Mouse (Mus musculus): ENCODE measurements at regions not wholly inside any gene's neighbourhood (a gene's known extent, or its start where the extent isn't known, plus 50 kb on each side); places are given as distances from the start of the nearest gene placed in this dataset.
A peak's percentile ranks its signal among the peaks of the same experiment; 100 is the strongest.

- H3K27ac ChIP-seq (ENCODE audit: control insufficient read depth, low read depth, low read length), result no peak overlapping the region
- H3K9me3 ChIP-seq (replicated peaks; ENCODE audit: insufficient read depth, low read length), result no peaks in the 10 kb centered on the region
- no peak for DNase-seq (ENCODE audit: low read depth, low spot score)
- H3K27me3 ChIP-seq (ENCODE audit: control insufficient read depth in 1 of 2, insufficient read depth in 2 of 2, low read length in 2 of 2), result no peaks in the 10 kb centered on the region
- H3K9ac ChIP-seq (ENCODE audit: control insufficient read depth, low read depth, low read length, poor library complexity, severe bottlenecking), result no peak overlapping the region
- H3K79me2 ChIP-seq (ENCODE audit: control insufficient read depth, insufficient read depth, low read length, poor library complexity), result no peaks in the 10 kb centered on the region
- TF ChIP-seq CTCF (IDR thresholded peaks at IDR 0.05 in 2 of 3, conservative IDR thresholded peaks at IDR 0.05 in 1 of 3; ENCODE audit: control insufficient read depth in 1 of 3, insufficient read depth in 1 of 3, low read depth in 2 of 3, low read length in 3 of 3, poor library complexity in 1 of 3, severe bottlenecking in 1 of 3) (peak in 1 of 3 experiments; percentile 21; a peak in 2 of 6 replicates), TCF12 (IDR thresholded peaks at IDR 0.05; ENCODE audit: low read depth, low read length) (no peak)
- H3K4me1 ChIP-seq (ENCODE audit: control insufficient read depth in 1 of 2, insufficient read depth in 2 of 2, low read length in 2 of 2), result no peaks in the 10 kb centered on the region
- no peaks in the 10 kb centered on the region for H3K36me3 ChIP-seq (ENCODE audit: control insufficient read depth in 1 of 2, insufficient read depth in 2 of 2, low read length in 2 of 2)
- H3K4me3 ChIP-seq (ENCODE audit: control insufficient read depth in 1 of 2, insufficient read depth in 1 of 2, low read depth in 2 of 2, low read length in 2 of 2), result no peak overlapping the region
Observed at GRCm38 (mm10) chr7:136010013-136010412, 293.9 kb upstream of the Mki67 start.

DNA sequence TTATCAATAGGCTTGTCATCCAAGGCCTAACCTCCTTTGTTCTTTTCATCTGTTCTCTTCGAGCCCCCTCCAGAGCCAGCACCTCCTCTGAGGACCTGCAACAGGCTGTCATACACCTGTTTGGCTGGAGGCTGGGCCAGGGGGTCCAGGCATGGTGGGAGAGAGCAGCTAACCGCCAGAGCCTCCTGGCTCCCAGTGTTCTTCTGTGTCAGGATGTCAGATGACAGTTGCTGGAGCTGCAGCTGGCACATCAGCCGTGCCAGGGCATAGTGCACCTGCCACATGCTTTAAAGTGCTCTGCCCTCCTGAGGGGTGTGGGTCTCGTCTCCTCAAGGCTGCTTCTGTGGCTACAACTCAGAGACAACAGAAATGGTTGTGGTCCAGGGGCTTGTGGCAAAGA lies 298.5 kb upstream of the Mki67 start:
- no peak for TF ChIP-seq GATA1 (IDR thresholded peaks at IDR 0.05; ENCODE audit: low read depth, low read length)
- no peak for TF ChIP-seq SIN3A (IDR thresholded peaks at IDR 0.05; ENCODE audit: low read length)
- no peak for TF ChIP-seq MXI1 (IDR thresholded peaks at IDR 0.05; ENCODE audit: low read depth, low read length)
- TF ChIP-seq ZC3H11A (IDR thresholded peaks at IDR 0.05; ENCODE audit: low read depth, low read length), result no peak
- TF ChIP-seq CHD2 (IDR thresholded peaks at IDR 0.05; ENCODE audit: low read length), result no peak
- H3K27ac ChIP-seq (ENCODE audit: control insufficient read depth, low read depth, low read length), result no peak overlapping the region
- DNase-seq (ENCODE audit: low read depth, low spot score), result no peak
- no peaks in the 10 kb centered on the region for H3K4me1 ChIP-seq (ENCODE audit: control insufficient read depth in 1 of 2, insufficient read depth in 2 of 2, low read length in 2 of 2)
- H3K27me3 ChIP-seq (ENCODE audit: control insufficient read depth in 1 of 2, insufficient read depth in 2 of 2, low read length in 2 of 2), result no peaks in the 10 kb centered on the region
- no peaks in the 10 kb centered on the region for H3K79me2 ChIP-seq (ENCODE audit: control insufficient read depth, insufficient read depth, low read length, poor library complexity)
- H3K4me3 ChIP-seq (ENCODE audit: control insufficient read depth in 1 of 2, insufficient read depth in 1 of 2, low read depth in 2 of 2, low read length in 2 of 2), result no peak overlapping the region
- no peak overlapping the region for H3K9ac ChIP-seq (ENCODE audit: control insufficient read depth, low read depth, low read length, poor library complexity, severe bottlenecking)
- no peaks in the 10 kb centered on the region for H3K9me3 ChIP-seq (replicated peaks; ENCODE audit: insufficient read depth, low read length)
- H3K36me3 ChIP-seq (ENCODE audit: control insufficient read depth in 1 of 2, insufficient read depth in 2 of 2, low read length in 2 of 2), result no peaks in the 10 kb centered on the region

GRCm38 (mm10) chr7:136016918-136017317 lies 300.8 kb upstream of the Mki67 start:
- no peak overlapping the region for H3K27ac ChIP-seq (ENCODE audit: control insufficient read depth, low read depth, low read length)
- H3K4me3 ChIP-seq (ENCODE audit: control insufficient read depth in 1 of 2, insufficient read depth in 1 of 2, low read depth in 2 of 2, low read length in 2 of 2), result no peak overlapping the region
- H3K9me3 ChIP-seq (replicated peaks; ENCODE audit: insufficient read depth, low read length), result no peaks in the 10 kb centered on the region
- no peaks in the 10 kb centered on the region for H3K36me3 ChIP-seq (ENCODE audit: control insufficient read depth in 1 of 2, insufficient read depth in 2 of 2, low read length in 2 of 2)
- no peaks in the 10 kb centered on the region for H3K79me2 ChIP-seq (ENCODE audit: control insufficient read depth, insufficient read depth, low read length, poor library complexity)
- H3K4me1 ChIP-seq (ENCODE audit: control insufficient read depth in 1 of 2, insufficient read depth in 2 of 2, low read length in 2 of 2), result no peaks in the 10 kb centered on the region
- H3K27me3 ChIP-seq (ENCODE audit: control insufficient read depth in 1 of 2, insufficient read depth in 2 of 2, low read length in 2 of 2), result no peaks in the 10 kb centered on the region
- no peak overlapping the region for H3K9ac ChIP-seq (ENCODE audit: control insufficient read depth, low read depth, low read length, poor library complexity, severe bottlenecking)
- DNase-seq (ENCODE audit: low read depth, low spot score), result no peak
- TF ChIP-seq ETS1 (IDR thresholded peaks at IDR 0.05; ENCODE audit: low read depth, low read length) (no peak), CHD2 (IDR thresholded peaks at IDR 0.05; ENCODE audit: low read length) (no peak), MAX (IDR thresholded peaks at IDR 0.05; ENCODE audit: low read length) (no peak), ELF1 (IDR thresholded peaks at IDR 0.05; ENCODE audit: low read depth, low read length) (no peak), MYB (IDR thresholded peaks at IDR 0.05; ENCODE audit: low read depth, low read length) (no peak), USF2 (IDR thresholded peaks at IDR 0.05; ENCODE audit: borderline replicate concordance in 1 of 2, insufficient read depth in 1 of 2, low read depth in 1 of 2, low read length in 2 of 2) (no peak), MAFK (IDR thresholded peaks at IDR 0.05; ENCODE audit: borderline replicate concordance, low read depth, low read length) (no peak), GATA1 (IDR thresholded peaks at IDR 0.05; ENCODE audit: low read depth, low read length) (no peak), RAD21 (IDR thresholded peaks at IDR 0.05; ENCODE audit: low read depth, low read length) (no peak)

Measured in MEL (cell line).